Mouse (Mus musculus): ENCODE results near the gene Rabl2.

GRCm38 (mm10) chr15:89607888-89608287 is 16.2 kb upstream of the Rabl2 start:
- TF ChIP-seq CTCF (IDR thresholded peaks at IDR 0.05; ENCODE audit: extremely low read depth, insufficient read length, insufficient replicate concordance, low read depth, low read length) (no peak), POLR2A (IDR thresholded peaks at IDR 0.05; ENCODE audit: low read depth, low read length) (no peak)
